Mouse (Mus musculus): ENCODE measurements around the gene Fam131b. TPM values are rescaled to one million over a fixed set of nuclear protein-coding genes. Genes with fewer than 3 reads are reported as not detected.

Fam131b gene
- polyA plus RNA-seq, 2 experiments, result 0.29 to 2.9 TPM

GRCm38 (mm10) chr6:42370630-42371363 is 46.4 kb upstream of the Fam131b start:
- Histone ChIP-seq H3K36me3 (ENCODE audit: control insufficient read depth, insufficient read depth, low read length) (no peaks in the 10 kb centered on the region), H3K4me1 (ENCODE audit: control insufficient read depth, insufficient read depth, low read length) (peaks cover 12% of the 10 kb centered on the region), H3K9me3 (ENCODE audit: control insufficient read depth, low read length) (no peaks in the 10 kb centered on the region), H3K9ac (ENCODE audit: low read depth, low read length, severe bottlenecking) (no peak overlapping the region), H3K27ac (replicated peaks; ENCODE audit: low read depth, low read length) (no peak overlapping the region), H3K4me3 (replicated peaks; ENCODE audit: low read length) (no peak overlapping the region), H3K4me2 (replicated peaks; ENCODE audit: low read depth, low read length, severe bottlenecking) (no peak overlapping the region), H3K27me3 (ENCODE audit: control insufficient read depth, insufficient read depth, low read length) (no peaks in the 10 kb centered on the region)
- no peak for TF ChIP-seq POLR2A (IDR thresholded peaks at IDR 0.05; ENCODE audit: borderline replicate concordance, extremely low read depth, insufficient read depth, insufficient read length)
- no peak for ATAC-seq (ENCODE audit: low FRiP score, low read depth)
- 42% methylated on average over 4 of the region's 4 CpGs for WGBS
- DNase-seq (ENCODE audit: low spot score), result peak; percentile 36

GRCm38 (mm10) chr6:42369870-42370269 is 45.4 kb upstream of the Fam131b start:
- Histone ChIP-seq H3K4me1 (ENCODE audit: control insufficient read depth, insufficient read depth, low read length) (peaks cover 12% of the 10 kb centered on the region), H3K4me2 (replicated peaks; ENCODE audit: low read depth, low read length, severe bottlenecking) (no peak overlapping the region), H3K36me3 (ENCODE audit: control insufficient read depth, insufficient read depth, low read length) (no peaks in the 10 kb centered on the region), H3K27ac (replicated peaks; ENCODE audit: low read depth, low read length) (no peak overlapping the region), H3K9ac (ENCODE audit: low read depth, low read length, severe bottlenecking) (no peak overlapping the region), H3K4me3 (replicated peaks; ENCODE audit: low read length) (no peak overlapping the region), H3K27me3 (ENCODE audit: control insufficient read depth, insufficient read depth, low read length) (no peaks in the 10 kb centered on the region), H3K9me3 (ENCODE audit: control insufficient read depth, low read length) (no peaks in the 10 kb centered on the region)
- ATAC-seq (ENCODE audit: low FRiP score, low read depth) (no peak), DNase-seq (ENCODE audit: low spot score) (no peak)
- TF ChIP-seq POLR2A (IDR thresholded peaks at IDR 0.05; ENCODE audit: borderline replicate concordance, extremely low read depth, insufficient read depth, insufficient read length), result no peak
- 25% methylated on average over 3 of the region's 3 CpGs for WGBS

DNA sequence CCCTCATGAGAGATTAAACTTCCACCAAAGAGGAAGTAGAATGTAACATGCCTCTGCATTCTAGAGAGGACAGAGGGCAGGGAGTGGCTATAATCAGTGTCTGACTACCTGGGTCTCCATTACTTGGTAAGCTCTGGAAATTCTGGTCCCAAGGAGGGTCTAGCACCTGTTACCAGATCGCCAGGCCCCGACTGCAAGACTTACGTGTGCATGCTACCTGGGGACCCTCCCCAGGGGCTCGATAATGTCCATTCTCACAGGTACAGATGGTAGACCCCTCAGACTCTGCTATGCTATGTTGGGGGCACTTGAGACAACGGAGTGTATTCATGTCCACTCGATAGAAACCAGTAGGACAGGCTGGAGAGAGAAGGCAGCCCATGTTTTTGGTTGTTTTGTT is 40.8 kb upstream of the Fam131b start:
- peaks cover 12% of the 10 kb centered on the region for H3K36me3 ChIP-seq (ENCODE audit: control insufficient read depth, insufficient read depth, low read length)
- no peak overlapping the region for H3K27ac ChIP-seq (replicated peaks; ENCODE audit: low read depth, low read length)
- no peak for DNase-seq (ENCODE audit: low spot score)
- H3K9me3 ChIP-seq (ENCODE audit: control insufficient read depth, low read length), result no peaks in the 10 kb centered on the region
- no peaks in the 10 kb centered on the region for H3K27me3 ChIP-seq (ENCODE audit: control insufficient read depth, insufficient read depth, low read length)
- no peak for ATAC-seq (ENCODE audit: low FRiP score, low read depth)
- no peaks in the 10 kb centered on the region for H3K4me1 ChIP-seq (ENCODE audit: control insufficient read depth, insufficient read depth, low read length)
- 83% methylated on average over 6 of the region's 6 CpGs for WGBS
- no peak overlapping the region for H3K4me3 ChIP-seq (replicated peaks; ENCODE audit: low read length)
- H3K9ac ChIP-seq (ENCODE audit: low read depth, low read length, severe bottlenecking), result no peak overlapping the region
- no peak for TF ChIP-seq POLR2A (IDR thresholded peaks at IDR 0.05; ENCODE audit: borderline replicate concordance, extremely low read depth, insufficient read depth, insufficient read length)
- no peak overlapping the region for H3K4me2 ChIP-seq (replicated peaks; ENCODE audit: low read depth, low read length, severe bottlenecking)

DNA sequence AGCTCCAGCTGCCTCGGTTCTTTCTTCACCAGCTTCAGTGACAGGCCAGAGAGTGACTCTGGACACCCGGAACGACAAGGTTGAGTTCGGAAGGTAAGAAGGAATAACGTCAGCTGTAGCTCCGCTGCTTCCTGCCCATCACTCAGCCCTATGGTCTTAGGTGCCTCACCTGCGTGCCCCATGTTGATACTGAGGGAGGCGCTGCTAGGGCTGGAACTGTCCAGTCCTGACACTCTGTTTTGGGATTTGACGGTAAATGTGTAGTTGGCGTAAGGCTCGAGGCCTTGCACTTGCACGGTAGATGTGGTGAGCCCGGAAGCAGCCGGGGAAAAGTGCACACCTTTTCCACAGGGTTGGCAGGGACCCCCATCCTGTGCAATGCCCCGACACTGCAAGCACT is 40.2 kb upstream of the Fam131b start:
- Histone ChIP-seq H3K27me3 (ENCODE audit: control insufficient read depth, insufficient read depth, low read length) (no peaks in the 10 kb centered on the region), H3K4me2 (replicated peaks; ENCODE audit: low read depth, low read length, severe bottlenecking) (no peak overlapping the region), H3K27ac (replicated peaks; ENCODE audit: low read depth, low read length) (no peak overlapping the region), H3K36me3 (ENCODE audit: control insufficient read depth, insufficient read depth, low read length) (peaks cover 16% of the 10 kb centered on the region), H3K9ac (ENCODE audit: low read depth, low read length, severe bottlenecking) (no peak overlapping the region), H3K4me3 (replicated peaks; ENCODE audit: low read length) (no peak overlapping the region), H3K9me3 (ENCODE audit: control insufficient read depth, low read length) (no peaks in the 10 kb centered on the region), H3K4me1 (ENCODE audit: control insufficient read depth, insufficient read depth, low read length) (no peaks in the 10 kb centered on the region)
- 91% methylated on average over 15 of the region's 15 CpGs for WGBS
- no peak for TF ChIP-seq POLR2A (IDR thresholded peaks at IDR 0.05; ENCODE audit: borderline replicate concordance, extremely low read depth, insufficient read depth, insufficient read length)
- DNase-seq (ENCODE audit: low spot score) (no peak), ATAC-seq (ENCODE audit: low FRiP score, low read depth) (no peak)

DNA sequence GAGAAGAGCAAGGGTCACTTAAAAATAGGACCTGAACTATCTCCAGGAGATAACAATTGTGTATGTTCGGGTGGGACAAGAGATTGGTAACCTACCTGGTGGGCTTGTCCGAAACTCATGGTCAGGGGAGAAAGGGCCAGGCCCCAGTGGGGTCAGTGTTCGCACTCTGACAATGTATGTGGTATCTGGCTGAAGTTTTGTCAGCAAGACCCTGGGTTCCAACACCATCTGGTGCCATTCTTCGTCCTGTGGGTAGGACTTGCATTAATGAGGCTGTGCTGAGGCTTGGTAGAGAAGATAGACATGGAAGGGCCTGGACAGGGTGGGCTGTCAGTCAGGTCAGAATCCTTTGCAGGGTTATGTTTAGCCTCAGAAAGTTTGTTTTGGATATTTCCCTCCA is 39.6 kb upstream of the Fam131b start:
- TF ChIP-seq POLR2A (IDR thresholded peaks at IDR 0.05; ENCODE audit: borderline replicate concordance, extremely low read depth, insufficient read depth, insufficient read length), result no peak
- ATAC-seq (ENCODE audit: low FRiP score, low read depth) (no peak), DNase-seq (ENCODE audit: low spot score) (no peak)
- no peak overlapping the region for H3K4me3 ChIP-seq (replicated peaks; ENCODE audit: low read length)
- no peak overlapping the region for H3K4me2 ChIP-seq (replicated peaks; ENCODE audit: low read depth, low read length, severe bottlenecking)
- H3K9ac ChIP-seq (ENCODE audit: low read depth, low read length, severe bottlenecking), result no peak overlapping the region
- H3K27me3 ChIP-seq (ENCODE audit: control insufficient read depth, insufficient read depth, low read length), result no peaks in the 10 kb centered on the region
- H3K36me3 ChIP-seq (ENCODE audit: control insufficient read depth, insufficient read depth, low read length), result peaks cover 22% of the 10 kb centered on the region
- no peak overlapping the region for H3K27ac ChIP-seq (replicated peaks; ENCODE audit: low read depth, low read length)
- no peaks in the 10 kb centered on the region for H3K9me3 ChIP-seq (ENCODE audit: control insufficient read depth, low read length)
- no peaks in the 10 kb centered on the region for H3K4me1 ChIP-seq (ENCODE audit: control insufficient read depth, insufficient read depth, low read length)
- 90% methylated on average over 4 of the region's 4 CpGs for WGBS
